Mouse (Mus musculus) mouse embryonic stem cell (cell line): ENCODE data around the gene Macrod2.

Experiments used
- in situ Hi-C, 2 experiments: fragments of 300-500 bp; cut with MboI; formaldehyde crosslinking; loops; 1 replicate in 1 of 2; 3 replicates in 1 of 2; pipeline ENCODE4 v1.14.3; 2019 to 2020; ENCODE audit warnings: low sequenced_read_pairs in 2 of 2, low pct_unique_long_range_greater_than_20kb in 1 of 2, mixed read lengths in 1 of 2; ENCODE audit not compliant: unreplicated experiment in 1 of 2

The Macrod2 gene

GRCm38 (mm10) chr2:141202015-141202364 is 806.9 kb downstream of the Macrod2 start:
- in situ Hi-C loops = no loop called here

GRCm38 (mm10) chr2:141211346-141211745 is 816.2 kb downstream of the Macrod2 start:
- in situ Hi-C loops = no loop called here

- in situ Hi-C loops = no loop called here
Observed at GRCm38 (mm10) chr2:141212291-141212690, 817.2 kb downstream of the Macrod2 start.

- in situ Hi-C loops = no loop called here
Observed at GRCm38 (mm10) chr2:141217490-141217889, 822.4 kb downstream of the Macrod2 start.

- in situ Hi-C loops = no loop called here
Observed at GRCm38 (mm10) chr2:141217925-141218324, 822.8 kb downstream of the Macrod2 start.

- in situ Hi-C loops = no loop called here
Observed at GRCm38 (mm10) chr2:141228809-141229208, 833.7 kb downstream of the Macrod2 start.

GRCm38 (mm10) chr2:141229820-141230219 is 834.7 kb downstream of the Macrod2 start:
- in situ Hi-C loops = no loop called here

GRCm38 (mm10) chr2:141231011-141231668 is 836.0 kb downstream of the Macrod2 start:
- in situ Hi-C loops = no loop called here

- in situ Hi-C loops = no loop called here
Observed at GRCm38 (mm10) chr2:141234306-141234705, 839.2 kb downstream of the Macrod2 start.

- in situ Hi-C loops = no loop called here
Observed at GRCm38 (mm10) chr2:141234724-141235453, 839.8 kb downstream of the Macrod2 start.

GRCm38 (mm10) chr2:141247680-141248079 is 852.6 kb downstream of the Macrod2 start:
- in situ Hi-C loops = no loop called here

GRCm38 (mm10) chr2:141264582-141264981 is 869.5 kb downstream of the Macrod2 start:
- in situ Hi-C loops = no loop called here

- in situ Hi-C loops = no loop called here
Observed at GRCm38 (mm10) chr2:141266591-141266990, 871.5 kb downstream of the Macrod2 start.

GRCm38 (mm10) chr2:141271541-141271940 is 876.4 kb downstream of the Macrod2 start:
- in situ Hi-C loops = no loop called here

- in situ Hi-C loops = no loop called here
Observed at GRCm38 (mm10) chr2:141272966-141273365, 877.9 kb downstream of the Macrod2 start.

- in situ Hi-C loops = no loop called here
Observed at GRCm38 (mm10) chr2:141274262-141274661, 879.2 kb downstream of the Macrod2 start.

- in situ Hi-C loops = no loop called here
Observed at GRCm38 (mm10) chr2:141279130-141279698, 884.1 kb downstream of the Macrod2 start.

GRCm38 (mm10) chr2:141280817-141281216 is 885.7 kb downstream of the Macrod2 start:
- in situ Hi-C loops = no loop called here

GRCm38 (mm10) chr2:141286110-141286747 is 891.1 kb downstream of the Macrod2 start:
- in situ Hi-C loops = no loop called here
